Mouse (Mus musculus) Muller cell, postnatal 12 days (primary cell): ENCODE measurements at regions not wholly inside any gene's neighbourhood (a gene's known extent, or its start where the extent isn't known, plus 50 kb on each side); places are given as distances from the start of the nearest gene placed in this dataset.

Experiments
- DNase-seq: peaks from one replicate; pipeline ENCODE4 v3.0.0-alpha.2; 2015; ENCODE audit errors: inconsistent ontology term

DNA sequence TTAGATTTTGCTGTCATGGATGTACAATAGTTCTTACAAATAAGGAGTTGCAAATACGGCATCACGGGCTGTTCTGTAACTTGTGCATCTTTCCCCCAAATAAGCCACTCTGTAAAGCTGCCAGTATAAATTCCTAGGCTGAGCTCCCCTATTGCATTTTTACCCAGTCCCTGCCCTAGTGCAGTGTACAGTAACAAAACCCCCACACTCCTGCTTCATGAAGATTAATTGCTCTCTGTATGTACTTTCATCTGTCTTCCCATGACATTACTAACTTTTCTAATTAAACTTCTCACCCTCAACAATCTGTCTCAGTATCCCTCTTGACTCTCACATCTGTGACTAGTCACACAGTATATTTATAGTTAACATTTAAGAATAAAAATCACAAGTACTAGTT, 73.4 kb downstream of the Tm4sf1 start:
- DNase-seq = no peak

DNA sequence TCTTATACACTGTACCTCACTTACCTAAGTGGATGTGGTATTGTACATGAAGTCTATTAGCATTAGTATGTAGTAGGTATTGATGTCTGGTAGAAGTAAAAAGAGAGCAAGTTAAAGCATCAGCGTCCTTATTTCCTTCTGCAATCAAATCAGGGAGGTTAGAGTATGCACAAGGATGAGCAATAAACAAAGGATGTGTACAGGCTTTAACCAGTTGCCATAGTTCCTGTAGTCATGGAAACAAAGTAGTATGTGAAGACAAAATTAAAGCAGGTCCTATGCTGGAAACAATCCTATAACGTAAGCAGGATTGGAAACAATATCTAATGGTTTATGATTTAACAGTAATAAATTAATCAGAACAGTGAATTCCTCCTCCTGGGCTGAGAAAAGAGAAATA, 78.0 kb downstream of the Tm4sf1 start:
- no peak for DNase-seq

DNA sequence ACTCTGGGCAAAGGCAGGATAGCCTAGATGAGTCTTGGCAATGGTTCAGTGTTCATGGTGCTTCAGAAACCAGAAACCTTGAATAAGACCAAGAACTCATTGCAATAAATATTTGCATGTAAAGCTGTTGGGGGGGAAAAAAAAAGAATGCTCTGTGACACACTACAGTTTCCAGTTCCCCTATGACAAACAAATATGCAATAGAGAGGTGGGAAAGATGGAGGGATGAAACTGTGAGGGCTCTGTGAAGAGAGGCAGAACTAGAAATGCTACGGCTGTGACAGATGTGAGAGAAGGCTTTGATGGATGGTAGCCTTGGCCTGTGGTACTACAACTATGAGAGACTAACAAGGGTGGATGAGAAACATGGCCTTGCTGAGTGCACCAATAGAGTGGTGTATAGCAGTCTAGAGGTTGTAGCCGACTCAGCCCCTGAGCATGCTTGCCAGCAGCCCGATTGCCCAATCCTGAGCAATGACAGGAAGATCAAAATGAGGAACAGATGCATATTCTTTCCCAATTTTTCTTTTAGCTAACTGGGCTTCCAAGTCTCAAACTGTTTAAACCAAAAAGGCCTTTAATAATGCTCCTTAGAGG, 79.4 kb downstream of the Tm4sf1 start:
- DNase-seq = no peak

DNA sequence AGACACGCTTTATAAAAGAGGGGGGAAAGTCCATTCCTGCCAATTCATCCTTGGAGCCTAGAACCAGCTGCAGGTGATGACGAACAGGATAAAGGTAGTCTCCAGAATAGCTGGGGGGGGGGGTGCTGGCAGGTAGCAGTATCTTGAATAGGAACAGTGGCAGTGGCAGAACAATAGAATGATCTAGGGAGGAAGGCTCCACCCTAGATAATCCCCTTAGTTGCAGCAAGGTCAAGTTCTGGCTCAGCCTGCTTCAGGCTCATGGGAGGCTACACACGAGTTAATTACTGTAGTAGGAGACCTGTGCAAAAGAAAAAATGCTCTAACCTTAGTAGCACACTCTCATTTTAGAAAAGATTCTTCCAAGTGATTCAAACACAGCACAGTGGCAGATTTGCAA, 83.4 kb downstream of the Tm4sf1 start:
- DNase-seq = no peak

DNA sequence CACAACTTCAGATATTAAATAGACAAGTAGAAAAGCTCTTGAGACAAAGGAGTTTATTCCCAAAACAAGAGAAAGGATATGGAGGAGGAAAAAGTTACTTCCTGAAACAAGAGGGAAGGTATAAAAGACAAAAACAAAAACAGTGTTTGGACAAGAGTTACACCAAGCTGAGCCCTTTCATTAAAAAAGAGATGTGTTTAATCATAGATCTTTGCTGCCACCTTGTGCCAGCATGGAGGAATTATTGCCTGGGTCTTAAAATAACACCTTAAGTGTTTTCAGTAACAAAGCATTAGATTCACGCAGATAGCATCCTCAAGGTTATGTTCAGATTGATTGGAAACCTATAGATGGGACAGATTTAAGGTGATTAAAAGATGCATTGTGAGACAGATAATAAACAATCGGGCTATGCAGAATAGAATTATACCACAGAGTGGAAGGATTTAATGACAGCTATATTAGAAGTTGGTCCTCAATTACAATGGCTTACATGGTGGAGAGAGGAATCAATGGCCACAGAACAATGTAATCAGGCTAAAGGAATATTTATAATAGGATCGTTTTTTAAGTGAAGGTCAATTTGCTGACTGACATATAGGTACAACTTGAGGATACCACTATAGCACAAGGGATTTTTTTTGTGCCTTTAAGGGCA, 97.6 kb downstream of the Tm4sf1 start:
- DNase-seq = peak; percentile 53

DNA sequence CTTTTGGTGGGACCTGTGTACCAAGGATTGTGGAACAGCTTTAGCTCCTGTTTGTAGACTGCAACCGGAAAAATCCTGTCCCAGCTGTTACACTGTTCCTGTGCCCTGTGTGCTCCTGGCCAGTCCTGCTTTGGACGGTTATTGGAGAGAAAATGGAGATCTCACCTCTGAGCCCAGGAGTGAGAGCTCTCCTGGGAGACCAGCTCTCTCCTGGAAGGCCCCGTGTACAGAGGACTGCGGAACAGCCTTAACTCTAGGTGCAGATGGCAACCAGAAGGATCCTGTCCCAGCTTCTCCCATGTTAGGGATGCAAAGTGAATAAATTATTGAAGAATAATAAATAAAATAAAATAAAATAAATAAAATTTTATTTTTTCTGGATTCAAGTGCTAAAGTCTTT, 98.4 kb downstream of the Tm4sf1 start:
- DNase-seq = no peak

DNA sequence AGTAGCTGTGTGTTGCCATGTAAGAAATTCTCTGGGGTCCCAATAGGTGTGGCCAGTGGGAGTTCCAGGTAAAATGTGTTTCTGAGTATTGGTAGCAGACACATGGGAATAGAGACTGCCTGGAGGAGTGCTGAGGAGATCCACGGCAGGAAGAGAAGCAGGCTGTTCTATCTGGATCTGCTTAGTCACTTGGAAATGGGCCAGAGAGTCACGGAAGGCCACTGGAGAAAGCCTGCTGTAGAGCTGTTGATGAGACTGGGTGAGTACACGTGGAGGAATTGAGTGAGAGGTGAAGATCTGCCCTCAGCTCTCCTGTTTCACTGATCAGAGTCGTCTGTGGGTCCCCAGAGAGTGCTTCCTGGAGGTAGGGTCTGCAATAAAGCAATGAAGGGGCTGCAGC, 120.2 kb downstream of the Tm4sf1 start:
- peak; percentile 19 for DNase-seq

DNA sequence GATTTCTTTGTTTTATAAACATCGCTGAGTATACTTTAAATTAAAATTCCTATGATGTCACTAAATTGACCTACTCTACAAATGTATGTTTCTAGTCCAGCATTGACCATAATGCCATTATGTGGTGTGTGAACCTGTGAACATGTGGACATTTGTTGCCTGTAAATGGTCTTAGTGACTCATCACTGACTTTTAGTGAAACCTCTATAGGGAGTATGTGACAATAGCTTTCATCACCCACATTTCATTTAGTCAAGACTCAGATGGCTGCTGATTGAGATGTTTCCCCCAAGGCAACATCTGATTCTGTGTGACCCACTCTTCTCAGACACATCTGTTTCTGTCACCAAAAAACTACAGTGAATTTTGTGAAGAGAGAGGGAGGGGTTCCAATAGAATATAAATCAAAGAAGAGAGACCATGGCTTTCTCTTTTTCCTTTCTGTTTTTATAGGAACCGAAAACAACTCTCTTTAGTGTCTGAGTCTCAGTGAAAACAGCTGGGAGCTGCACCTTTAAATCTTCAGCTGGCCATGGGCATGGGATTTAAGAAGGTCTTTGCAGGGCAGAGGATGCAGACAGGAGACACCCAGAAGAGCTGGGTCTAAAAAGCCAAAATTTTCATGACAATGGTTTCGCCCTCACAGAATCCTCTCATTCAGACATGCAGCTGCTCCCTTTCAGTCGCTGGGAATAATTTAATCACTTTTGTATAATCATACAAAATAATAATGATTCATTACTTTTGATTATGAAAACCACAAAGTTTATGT, 148.4 kb downstream of the Tm4sf1 start:
- DNase-seq = no peak

DNA sequence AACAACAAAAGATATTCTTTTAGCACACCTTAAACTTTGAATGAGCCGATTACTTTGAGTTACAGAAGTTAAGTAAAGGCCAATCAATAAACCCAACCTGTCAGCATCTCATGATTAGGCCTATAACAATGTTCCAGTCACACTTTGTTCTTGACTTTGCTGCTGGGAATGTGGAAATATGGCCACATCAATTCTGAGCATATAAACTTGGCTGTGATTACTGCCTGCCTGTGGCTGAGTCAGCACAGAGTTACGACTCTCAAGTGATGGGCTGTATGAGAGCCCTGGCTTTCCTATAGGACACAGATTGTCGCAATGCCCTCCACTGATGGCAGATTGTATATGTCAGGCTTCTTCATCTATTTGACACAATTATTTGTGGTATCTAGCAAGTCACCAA, 152.6 kb downstream of the Tm4sf1 start:
- DNase-seq = peak; percentile 11

DNA sequence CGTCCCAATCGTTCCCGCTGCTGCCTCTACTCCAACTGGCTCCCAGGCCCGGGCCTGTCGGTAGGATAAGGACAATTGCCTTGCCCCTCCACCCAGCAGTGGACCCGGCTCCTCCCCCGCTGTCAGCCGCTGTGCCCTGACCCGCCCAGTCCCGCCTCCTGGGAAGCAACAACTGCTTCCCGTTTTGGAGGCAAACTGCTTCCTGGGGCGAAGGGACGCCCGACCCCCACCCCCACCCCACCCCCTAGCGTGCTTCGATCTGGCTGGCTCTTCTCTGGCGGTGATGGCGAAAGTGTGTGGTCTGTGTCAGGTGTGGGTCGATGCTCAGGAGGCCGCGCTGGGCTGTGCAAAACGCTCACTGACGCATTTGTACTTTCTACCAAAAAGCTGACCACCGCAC, 164.9 kb downstream of the Tm4sf1 start:
- peak; percentile 13 for DNase-seq

DNA sequence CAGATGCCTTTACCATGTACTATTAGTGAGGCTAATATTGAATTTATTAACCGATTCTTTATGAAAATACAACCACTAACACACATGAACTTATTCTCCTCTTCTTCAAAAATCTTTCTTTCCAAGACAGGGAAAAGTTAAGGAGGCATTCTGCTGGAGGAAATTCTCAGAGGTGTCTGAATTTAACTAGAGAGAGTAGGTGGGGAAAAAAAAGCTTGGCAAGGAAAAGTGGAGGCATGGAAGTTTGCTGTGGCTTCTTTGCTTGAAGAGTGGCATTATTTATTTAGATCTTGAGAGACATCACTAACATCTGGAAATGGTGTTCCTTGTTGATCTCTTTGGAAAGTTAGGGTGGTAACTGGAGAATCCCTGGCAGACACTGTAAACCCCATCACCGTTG, 173.2 kb downstream of the Tm4sf1 start:
- no peak for DNase-seq

DNA sequence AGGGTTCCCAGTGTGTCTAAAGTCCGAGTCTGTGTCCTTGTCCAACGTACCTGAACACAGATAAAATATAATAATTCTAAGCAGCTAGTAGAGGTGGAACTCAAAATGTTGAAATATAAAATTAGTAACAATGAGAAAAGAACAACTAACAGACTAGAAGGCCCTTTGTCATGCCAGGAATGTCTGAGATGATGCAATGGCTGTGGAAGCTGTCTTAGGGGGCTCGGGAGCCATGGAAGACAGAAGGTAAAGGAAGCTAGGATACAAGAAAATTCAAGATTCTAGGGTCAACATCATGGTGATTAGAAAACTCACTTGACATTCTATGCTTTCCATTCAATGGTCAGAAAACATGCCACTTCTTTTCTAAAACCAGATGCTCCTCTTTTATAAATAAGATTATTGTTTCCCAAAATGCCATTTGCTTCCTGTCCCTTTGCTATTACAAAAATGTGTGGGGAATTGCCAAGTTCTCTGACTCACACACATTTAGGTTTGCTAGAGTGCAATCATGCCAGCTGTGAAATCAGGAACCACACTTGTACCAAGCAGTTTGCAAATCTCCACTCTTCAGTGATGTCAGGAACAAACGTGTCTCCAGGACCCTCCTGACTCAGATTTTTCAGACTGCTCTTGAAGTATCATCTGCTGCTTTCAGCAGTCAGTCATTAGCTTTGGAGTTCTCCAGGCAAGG, 175.8 kb downstream of the Tm4sf1 start:
- peak; percentile 95 for DNase-seq

DNA sequence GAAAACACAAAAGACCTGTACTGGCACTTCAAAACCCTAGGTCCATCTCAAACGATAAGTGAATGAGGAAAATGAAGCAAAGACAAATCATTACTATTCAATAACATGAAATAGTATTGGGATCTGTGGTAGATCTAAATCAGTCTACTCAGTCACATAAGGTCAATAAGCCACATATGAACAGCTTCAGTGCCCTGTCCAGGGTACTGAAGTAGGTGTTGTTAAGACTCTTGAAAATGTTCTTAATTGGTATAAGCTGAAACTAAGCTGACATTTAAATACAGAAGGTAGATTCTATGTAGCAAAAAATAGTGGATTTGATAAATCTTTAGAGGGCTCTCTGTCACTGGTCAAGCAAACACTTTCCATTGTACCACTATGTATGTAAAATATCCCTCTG, 183.8 kb downstream of the Tm4sf1 start:
- no peak for DNase-seq

DNA sequence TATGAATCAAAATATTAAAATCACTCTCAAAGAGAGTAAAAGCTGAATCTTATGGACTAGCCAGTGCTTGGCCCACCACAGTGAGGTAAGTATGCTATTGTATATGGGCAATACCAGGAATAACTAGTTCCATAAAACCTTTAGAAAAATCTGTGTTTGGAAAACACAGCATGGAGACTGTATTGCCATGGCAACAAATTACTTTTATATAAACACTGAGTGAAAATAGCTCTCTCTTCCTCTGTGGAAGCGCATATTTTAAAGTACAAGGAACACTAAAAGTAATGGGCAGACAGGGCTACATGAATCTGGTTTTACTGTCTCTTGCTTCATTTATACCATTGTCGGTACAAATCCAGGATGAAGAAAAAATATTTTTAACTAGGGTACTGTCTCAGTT, 199.5 kb downstream of the Tm4sf1 start:
- DNase-seq = no peak

DNA sequence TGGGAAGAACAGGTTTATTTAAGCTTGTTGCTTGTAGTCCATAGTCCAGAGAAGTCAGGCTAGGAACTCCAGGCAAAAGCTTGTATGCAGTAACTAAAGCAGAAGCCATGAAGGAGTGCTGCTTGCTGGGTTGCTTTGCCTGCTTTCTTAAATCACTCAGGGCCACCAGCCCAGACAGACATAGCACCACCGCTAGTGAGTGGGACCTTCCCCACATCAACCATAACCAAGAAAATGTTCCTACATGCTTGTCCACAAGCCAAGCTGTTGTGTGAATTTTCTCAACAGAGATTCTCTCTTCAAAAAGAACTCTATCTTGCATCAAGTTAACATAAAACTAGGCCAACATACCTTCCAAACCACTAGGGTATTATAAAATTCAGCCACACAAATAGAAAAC, 201.3 kb downstream of the Tm4sf1 start:
- DNase-seq = no peak

DNA sequence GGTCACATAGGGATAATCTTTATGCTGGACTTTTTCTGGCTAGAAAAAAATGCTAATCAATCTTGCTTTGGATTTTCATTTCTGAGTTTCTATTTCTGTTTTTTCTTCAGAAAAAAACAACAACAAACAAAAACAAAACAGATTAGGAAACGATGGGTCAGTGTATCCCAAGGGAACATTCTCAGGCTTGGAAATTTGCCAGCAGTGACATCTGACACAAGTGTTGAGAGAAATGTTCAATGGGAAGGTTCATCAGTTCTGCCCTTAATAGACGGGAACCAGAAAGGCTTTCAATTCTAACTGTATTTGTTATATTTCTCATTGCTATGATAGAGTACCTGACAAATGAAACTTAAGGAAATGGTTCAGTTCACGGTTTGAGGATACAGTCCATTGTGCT, 206.9 kb downstream of the Tm4sf1 start:
- DNase-seq = no peak

DNA sequence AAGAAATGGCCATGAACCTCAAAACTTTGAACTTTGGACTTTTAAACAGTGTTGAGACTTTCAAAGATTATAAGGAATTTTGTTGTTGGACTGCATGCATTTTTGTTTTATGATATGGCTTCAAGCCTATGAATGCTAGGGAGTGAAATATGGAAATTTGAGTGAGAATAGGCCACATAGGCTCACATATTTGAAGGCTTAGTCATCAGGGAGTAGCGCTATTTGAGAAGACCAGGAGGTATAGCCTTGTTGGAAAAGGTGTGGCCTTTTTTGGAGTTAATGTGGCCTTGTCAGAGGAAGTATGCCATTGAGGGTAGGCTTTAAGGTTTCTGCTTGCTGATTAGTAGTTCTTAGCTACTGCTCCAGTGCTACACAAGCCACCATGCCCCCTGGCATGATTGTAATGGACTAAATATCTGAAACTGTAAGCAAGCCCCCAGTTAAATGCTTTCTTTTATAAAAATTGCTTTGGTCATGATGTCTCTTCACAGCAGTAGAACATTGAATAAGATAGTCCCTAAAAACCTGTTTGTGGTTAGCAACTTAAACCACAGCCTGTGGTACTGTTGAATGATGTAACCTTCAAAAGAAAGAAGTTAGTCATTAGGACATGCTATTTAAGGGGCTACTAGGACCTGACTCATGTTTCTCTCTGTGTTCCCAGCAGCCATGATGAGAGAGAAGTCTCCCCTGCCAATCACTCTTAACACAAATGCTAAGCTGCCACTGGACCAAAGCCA, 208.4 kb downstream of the Tm4sf1 start:
- peak; percentile 60 for DNase-seq

DNA sequence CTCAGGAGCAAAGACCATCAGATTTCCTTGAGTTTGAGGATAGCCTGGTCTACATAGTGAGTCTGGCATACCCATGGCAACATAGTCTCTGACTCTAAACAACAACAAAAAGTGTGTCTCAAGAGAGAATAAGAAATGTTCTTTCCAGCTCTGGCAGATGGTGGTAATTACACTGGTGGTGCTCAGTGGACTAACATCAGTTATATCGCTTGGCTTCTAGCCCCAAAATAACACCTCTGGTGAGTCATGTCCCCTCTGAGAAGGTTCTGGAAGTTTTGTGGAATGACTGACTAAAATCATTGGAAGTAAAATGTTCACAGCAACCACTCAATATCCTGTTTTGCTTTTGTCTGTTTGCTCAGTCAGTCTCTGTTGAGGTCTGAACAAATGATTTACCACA, 227.3 kb downstream of the Tm4sf1 start:
- peak; percentile 85 for DNase-seq

DNA sequence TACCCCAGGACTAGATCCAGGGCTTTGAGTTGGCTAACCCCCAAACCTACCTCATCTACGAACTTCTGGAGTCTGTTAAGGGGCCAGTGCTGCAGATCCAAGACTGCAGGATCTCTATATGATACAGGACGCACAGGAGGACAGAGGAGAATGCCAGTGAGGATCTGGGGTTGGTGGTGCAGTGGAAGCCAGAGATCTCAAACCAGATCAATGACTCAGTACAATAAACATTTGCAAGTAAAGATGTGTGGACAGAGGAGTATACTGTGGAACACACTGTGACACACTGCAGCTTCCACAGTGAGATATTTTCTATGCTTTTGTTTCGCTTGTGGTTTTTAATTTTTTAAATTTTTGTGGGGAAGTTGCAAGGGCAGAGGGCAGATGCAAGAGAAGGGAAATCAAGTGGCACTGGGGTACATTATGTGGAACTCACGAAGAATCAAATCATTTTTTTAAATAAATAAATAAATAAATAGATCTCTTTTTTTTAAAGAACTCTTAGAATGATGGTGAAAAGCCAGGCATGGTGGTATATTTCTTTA, 227.8 kb downstream of the Tm4sf1 start:
- peak; percentile 84 for DNase-seq

DNA sequence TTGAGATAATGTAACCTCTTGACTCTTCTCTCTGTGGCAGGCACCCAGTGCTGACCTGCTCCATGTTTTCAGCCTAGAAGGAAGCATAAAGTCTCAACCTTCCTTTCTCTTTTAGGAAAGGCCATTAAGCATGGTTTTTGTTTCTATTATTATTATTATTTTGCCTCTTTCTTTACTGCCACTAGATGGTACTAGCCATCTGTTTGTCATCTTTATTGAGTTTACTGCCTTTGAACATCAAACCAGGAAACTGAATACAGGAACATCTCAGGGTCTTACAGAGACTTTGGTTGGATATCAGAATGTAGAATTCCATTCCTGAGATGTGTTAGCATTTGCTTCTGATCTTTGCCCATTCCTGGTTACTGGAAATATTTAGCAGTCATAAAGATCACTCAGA, 268.8 kb downstream of the Tm4sf1 start:
- DNase-seq = peak; percentile 27

DNA sequence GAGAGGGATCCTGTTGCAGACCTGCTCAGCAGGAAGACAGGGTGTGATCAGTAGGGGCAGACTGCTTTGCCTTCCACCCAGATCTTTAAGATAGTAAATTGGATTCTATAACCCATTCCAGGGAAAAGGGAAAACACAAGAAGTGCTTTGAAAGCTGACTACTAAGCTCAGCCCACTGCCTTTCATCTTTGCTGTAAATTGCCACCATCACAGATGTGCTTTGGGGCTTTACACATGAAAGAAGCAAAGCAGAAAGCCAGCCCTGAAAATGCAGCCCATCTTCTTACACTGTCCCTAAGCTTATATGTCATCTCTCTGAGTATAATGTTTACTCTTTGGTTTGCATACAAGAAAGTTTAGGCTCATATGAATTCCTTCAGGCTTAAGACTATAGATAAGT, 283.6 kb downstream of the Tm4sf1 start:
- DNase-seq = no peak

DNA sequence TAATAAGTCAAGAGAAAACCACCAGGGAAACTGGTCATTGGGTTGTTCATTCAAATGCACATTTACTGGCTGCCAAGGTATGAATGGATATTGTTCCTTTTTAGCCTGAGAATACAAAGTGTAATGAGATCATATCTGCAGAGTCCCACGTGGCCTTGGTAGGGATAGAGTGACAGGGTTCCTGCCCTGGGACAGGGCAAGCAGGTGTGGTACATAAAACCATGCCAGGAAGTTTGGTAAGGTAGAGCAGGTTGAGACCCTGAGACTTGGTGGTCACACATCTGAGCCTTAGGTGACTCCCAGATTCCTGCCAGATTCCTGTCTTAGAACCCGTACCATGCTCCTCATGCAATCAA, 320.5 kb downstream of the Tm4sf1 start:
- DNase-seq = no peak
